Mouse (Mus musculus): ENCODE results near the gene Ep400. TPM values are rescaled to one million over a fixed set of nuclear protein-coding genes. Genes with fewer than 3 reads are reported as not detected.

The Ep400 gene
- polyA plus RNA-seq (2014; fragmentation: Nextera tagmentation; extraction: Ambion mirVana), result 50.3 and 51.6 TPM in 2 replicates

DNA sequence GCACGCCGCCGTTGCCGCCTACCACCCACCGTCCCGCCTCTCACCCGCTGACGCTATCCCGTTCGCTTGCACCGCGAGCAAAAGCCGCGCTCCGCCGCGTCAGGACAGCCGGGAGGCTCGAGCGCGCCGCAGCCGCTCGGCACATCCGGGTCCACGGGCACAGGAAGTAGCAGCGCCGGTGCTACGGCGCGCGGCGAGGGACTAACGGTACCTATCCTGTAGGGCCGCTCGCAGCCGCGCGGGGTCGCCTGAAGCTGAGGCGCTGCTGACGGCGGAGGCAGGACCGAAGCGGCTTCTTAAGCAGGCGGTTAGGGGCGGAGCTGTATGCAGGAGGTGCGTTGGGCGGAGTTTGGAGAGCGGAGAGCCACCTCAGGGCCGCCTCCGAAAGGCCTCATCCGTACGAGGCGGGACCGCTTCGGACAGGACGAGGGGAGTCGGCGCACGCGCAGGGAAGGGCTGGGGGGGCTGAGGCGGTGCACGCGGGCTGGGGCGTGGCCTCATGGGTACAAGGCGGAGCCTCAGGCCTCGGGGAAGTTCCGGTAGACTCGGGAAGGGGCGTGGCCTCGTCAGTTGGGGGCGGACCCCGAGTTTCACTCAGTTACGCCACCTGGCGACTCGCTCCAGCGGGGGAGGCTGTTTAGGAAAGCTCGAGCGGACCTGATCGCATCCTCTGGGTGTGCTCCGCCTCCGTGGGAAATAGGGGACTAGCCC lies at the start of gene Ep400:
Ep400 (minus strand) TSS at position 270 of the 711 bp plus-strand sequence.
- peak; percentile 98 for ATAC-seq (ENCODE audit: insufficient number of reproducible peaks, insufficient read depth, low FRiP score, low read depth)
- H3K9ac ChIP-seq (replicated peaks; ENCODE audit: low read depth, low read length), result peak within 1 kb of the TSS; percentile 84
- peak within 1 kb of the TSS; percentile 65 for H3K4me2 ChIP-seq (replicated peaks; ENCODE audit: low read depth, low read length)
- peak within 1 kb of the TSS; percentile 94 for H3K4me3 ChIP-seq (ENCODE audit: low read depth, low read length)
- H3K36me3 ChIP-seq (ENCODE audit: control insufficient read depth, insufficient read depth, low read length), result peaks cover 27% of the 10 kb centered on the region
- no peaks in the 10 kb centered on the region for H3K27me3 ChIP-seq (ENCODE audit: control insufficient read depth, insufficient read depth, low read length)
- no peaks in the 10 kb centered on the region for H3K9me3 ChIP-seq (ENCODE audit: control insufficient read depth, low read depth, low read length)
- peaks cover 10% of the 10 kb centered on the region for H3K4me1 ChIP-seq (ENCODE audit: control insufficient read depth, insufficient read depth, low read length)
- under 1% methylated on average over 81 of the region's 83 CpGs for WGBS
- peak within 1 kb of the TSS; percentile 97 for H3K27ac ChIP-seq (ENCODE audit: low read length)

DNA sequence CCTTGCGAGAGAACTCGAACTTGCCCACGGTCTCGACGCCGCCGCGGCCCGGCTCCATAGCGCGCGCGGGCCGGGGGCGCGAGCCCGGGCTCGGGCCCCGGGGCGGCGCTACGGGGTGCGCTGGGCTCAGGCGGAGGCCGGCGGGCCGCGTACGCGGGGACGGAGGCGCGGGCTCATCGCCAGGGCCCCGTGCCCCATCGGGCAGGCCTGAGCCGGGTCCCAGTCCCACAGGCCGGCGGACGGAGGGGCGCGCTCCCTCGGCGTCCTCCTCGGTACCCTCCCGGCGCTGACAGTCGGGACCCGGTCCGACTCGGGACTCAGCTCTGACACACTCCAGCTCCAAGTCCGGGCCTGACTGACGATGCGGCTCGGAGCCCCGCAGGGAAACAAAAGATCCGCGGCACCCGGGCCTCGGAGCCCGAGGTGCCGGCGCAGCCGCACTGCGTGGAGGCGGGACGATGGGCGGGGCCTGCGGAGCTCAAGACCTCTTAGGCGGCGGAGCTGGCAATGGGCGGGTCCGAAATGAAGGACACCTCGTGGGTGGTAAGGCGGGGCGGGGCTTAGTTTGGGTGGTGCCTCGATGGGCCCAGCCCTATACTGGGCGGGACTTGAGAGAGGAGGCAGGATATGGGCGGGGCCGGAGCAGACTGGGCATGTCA lies 39.3 kb upstream of the Ep400 start, which contains the start of gene Ulk1:
Ulk1 (minus strand) TSS at position 431 of the 659 bp plus-strand sequence.
- Histone ChIP-seq H3K9ac (replicated peaks; ENCODE audit: low read depth, low read length) (peak within 1 kb of the TSS; percentile 89), H3K4me1 (ENCODE audit: control insufficient read depth, insufficient read depth, low read length) (peaks cover 13% of the 10 kb centered on the region), H3K27ac (ENCODE audit: low read length) (peak within 1 kb of the TSS; percentile 89), H3K27me3 (ENCODE audit: control insufficient read depth, insufficient read depth, low read length) (no peaks in the 10 kb centered on the region), H3K36me3 (ENCODE audit: control insufficient read depth, insufficient read depth, low read length) (peaks cover 10% of the 10 kb centered on the region; the same call in 1 of the 2 replicates), H3K4me3 (ENCODE audit: low read depth, low read length) (peak within 1 kb of the TSS; percentile 79), H3K4me2 (replicated peaks; ENCODE audit: low read depth, low read length) (peak within 1 kb of the TSS; percentile 96), H3K9me3 (ENCODE audit: control insufficient read depth, low read depth, low read length) (no peaks in the 10 kb centered on the region)
- under 1% methylated on average over 69 of the region's 80 CpGs for WGBS
- peak; percentile 96 for ATAC-seq (ENCODE audit: insufficient number of reproducible peaks, insufficient read depth, low FRiP score, low read depth)

DNA sequence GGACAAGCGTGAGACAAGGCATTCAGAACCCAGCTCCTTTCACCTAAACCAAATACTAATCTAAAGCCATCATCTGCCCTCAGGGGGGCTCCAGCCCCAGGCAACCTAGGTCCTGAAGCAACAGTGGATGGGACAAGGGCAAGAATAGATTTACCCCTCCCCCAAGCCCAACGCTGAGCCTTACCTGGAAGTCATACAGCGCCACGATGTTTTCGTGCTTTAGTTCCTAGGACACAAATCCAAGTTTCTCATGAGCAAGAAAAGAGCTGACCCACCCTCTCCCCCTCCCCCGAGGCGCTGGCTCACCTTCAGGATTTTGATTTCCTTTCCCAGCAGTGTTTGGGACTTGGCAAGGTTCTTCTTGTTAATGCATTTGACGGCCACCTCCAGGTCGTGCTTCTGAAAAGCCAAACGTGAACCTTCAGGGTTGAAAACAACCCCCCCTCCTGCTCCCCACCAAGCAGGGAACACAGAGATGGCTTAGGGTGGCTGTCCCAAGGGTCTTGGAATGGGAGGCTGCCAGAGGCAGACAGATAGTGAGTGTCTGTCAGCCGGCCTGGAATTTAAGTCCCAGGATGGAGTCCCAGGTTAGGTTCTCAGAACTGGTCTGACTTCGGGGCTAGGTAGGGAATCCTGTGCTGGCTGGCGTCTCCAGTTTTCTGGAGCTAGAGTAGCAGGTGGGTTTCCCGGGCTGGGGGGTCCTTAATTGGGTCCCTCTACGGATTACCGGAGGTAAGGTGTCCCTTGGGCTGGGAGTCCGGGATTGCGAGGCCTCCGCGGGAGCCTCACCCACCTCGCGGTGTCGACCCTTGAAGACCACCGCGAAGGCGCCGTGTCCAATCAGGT lies 38.5 kb upstream of the Ep400 start:
- H3K9ac ChIP-seq (replicated peaks; ENCODE audit: low read depth, low read length), result peak overlapping the region; percentile 89
- H3K4me2 ChIP-seq (replicated peaks; ENCODE audit: low read depth, low read length), result peak overlapping the region; percentile 96
- peaks cover 10% of the 10 kb centered on the region; the same call in 1 of the 2 replicates for H3K36me3 ChIP-seq (ENCODE audit: control insufficient read depth, insufficient read depth, low read length)
- H3K27ac ChIP-seq (ENCODE audit: low read length), result peak overlapping the region; percentile 89
- H3K4me3 ChIP-seq (ENCODE audit: low read depth, low read length), result peak overlapping the region; percentile 79
- H3K9me3 ChIP-seq (ENCODE audit: control insufficient read depth, low read depth, low read length), result no peaks in the 10 kb centered on the region
- no peak for ATAC-seq (ENCODE audit: insufficient number of reproducible peaks, insufficient read depth, low FRiP score, low read depth)
- H3K27me3 ChIP-seq (ENCODE audit: control insufficient read depth, insufficient read depth, low read length), result no peaks in the 10 kb centered on the region
- 1% methylated on average over 27 of the region's 27 CpGs for WGBS
- peaks cover 13% of the 10 kb centered on the region for H3K4me1 ChIP-seq (ENCODE audit: control insufficient read depth, insufficient read depth, low read length)

DNA sequence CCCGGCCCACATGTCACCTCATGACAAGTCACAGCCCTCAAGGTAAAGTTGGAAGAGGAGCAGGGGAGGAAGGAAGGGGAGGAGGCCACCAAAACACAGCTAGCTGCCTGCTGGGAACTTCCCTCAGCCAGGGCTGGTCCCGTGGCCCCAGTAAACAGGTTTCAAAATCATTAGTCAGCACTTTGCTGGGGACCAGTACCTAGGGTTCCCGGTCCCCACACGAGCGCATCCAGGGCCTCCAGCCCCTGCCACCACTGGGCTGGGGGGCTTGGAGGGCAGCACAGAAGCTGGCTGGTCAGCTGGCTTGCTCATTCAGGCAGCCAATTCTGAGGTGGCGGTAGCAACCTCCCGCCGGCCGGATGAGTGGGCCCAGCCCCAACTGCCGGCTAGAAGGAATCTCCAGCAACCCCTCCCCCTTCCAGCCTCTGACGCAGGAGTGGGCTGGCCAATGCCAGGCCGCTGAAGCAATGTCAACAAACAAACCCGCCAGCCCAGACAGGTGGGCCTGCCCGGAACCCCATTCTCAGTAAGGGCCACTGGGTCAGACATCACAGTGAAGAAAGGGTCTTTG lies 37.6 kb upstream of the Ep400 start:
- Histone ChIP-seq H3K27me3 (ENCODE audit: control insufficient read depth, insufficient read depth, low read length) (no peaks in the 10 kb centered on the region), H3K4me3 (ENCODE audit: low read depth, low read length) (peak overlapping the region; percentile 79), H3K27ac (ENCODE audit: low read length) (peak overlapping the region; percentile 4; the same call in 1 of the 2 replicates), H3K4me2 (replicated peaks; ENCODE audit: low read depth, low read length) (peak overlapping the region; percentile 96), H3K36me3 (ENCODE audit: control insufficient read depth, insufficient read depth, low read length) (peaks cover 10% of the 10 kb centered on the region; the same call in 1 of the 2 replicates), H3K9ac (replicated peaks; ENCODE audit: low read depth, low read length) (peak overlapping the region; percentile 89), H3K9me3 (ENCODE audit: control insufficient read depth, low read depth, low read length) (no peaks in the 10 kb centered on the region), H3K4me1 (ENCODE audit: control insufficient read depth, insufficient read depth, low read length) (peaks cover 13% of the 10 kb centered on the region)
- ATAC-seq (ENCODE audit: insufficient number of reproducible peaks, insufficient read depth, low FRiP score, low read depth), result peak; percentile 63; the same call in 1 of the 2 replicates
- 2% methylated on average over 14 of the region's 14 CpGs for WGBS

DNA sequence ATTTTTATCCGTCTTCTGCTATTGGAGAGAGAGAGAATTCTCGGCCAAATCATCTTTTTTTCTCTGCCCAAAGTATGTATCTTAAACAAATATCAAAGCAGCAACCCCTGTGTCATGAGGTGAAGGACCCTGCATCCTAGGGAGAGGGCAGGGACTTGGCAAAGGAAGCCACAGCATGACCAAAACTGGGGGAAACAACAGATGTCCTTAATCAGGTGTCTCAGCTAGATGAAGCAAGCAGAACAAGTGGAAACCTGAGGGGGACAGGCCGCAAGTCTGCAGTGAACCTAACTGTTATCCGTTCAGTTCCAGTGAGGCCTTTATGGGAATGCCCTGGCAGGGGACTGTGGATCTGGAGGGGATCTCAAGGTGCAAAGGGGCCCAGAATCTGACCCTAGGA lies 36.9 kb upstream of the Ep400 start:
- 67% methylated on average over 4 of the region's 4 CpGs for WGBS
- Histone ChIP-seq H3K4me3 (ENCODE audit: low read depth, low read length) (peak overlapping the region; percentile 79; the same call in 1 of the 2 replicates), H3K4me2 (replicated peaks; ENCODE audit: low read depth, low read length) (peak overlapping the region; percentile 96), H3K4me1 (ENCODE audit: control insufficient read depth, insufficient read depth, low read length) (peaks cover 13% of the 10 kb centered on the region), H3K36me3 (ENCODE audit: control insufficient read depth, insufficient read depth, low read length) (peaks cover 10% of the 10 kb centered on the region; the same call in 1 of the 2 replicates), H3K9me3 (ENCODE audit: control insufficient read depth, low read depth, low read length) (no peaks in the 10 kb centered on the region), H3K27me3 (ENCODE audit: control insufficient read depth, insufficient read depth, low read length) (no peaks in the 10 kb centered on the region), H3K9ac (replicated peaks; ENCODE audit: low read depth, low read length) (no peak overlapping the region), H3K27ac (ENCODE audit: low read length) (peak overlapping the region; percentile 4; the same call in 1 of the 2 replicates)
- ATAC-seq (ENCODE audit: insufficient number of reproducible peaks, insufficient read depth, low FRiP score, low read depth), result no peak

DNA sequence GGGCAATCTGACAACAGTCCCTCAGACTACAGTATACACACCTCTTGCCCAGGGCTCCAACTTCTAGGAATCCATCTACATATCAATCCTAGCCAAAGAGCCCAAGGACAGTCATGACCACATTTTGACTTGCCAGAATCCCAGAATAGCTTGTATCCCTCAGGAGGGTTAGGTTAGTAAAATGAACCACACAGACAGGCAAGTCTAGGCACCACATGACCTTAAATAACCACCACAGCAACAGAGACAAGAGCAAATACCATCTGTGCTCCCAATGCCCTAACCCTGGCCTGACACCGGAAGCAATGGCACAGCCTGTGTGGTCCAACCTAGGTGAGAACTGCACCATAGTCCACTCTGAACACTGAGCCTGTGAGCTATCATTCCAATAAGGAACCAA lies 36.2 kb upstream of the Ep400 start:
- Histone ChIP-seq H3K27me3 (ENCODE audit: control insufficient read depth, insufficient read depth, low read length) (no peaks in the 10 kb centered on the region), H3K9me3 (ENCODE audit: control insufficient read depth, low read depth, low read length) (no peaks in the 10 kb centered on the region), H3K4me3 (ENCODE audit: low read depth, low read length) (no peak overlapping the region), H3K4me2 (replicated peaks; ENCODE audit: low read depth, low read length) (no peak overlapping the region), H3K27ac (ENCODE audit: low read length) (no peak overlapping the region), H3K4me1 (ENCODE audit: control insufficient read depth, insufficient read depth, low read length) (peaks cover 15% of the 10 kb centered on the region), H3K36me3 (ENCODE audit: control insufficient read depth, insufficient read depth, low read length) (peaks cover 15% of the 10 kb centered on the region), H3K9ac (replicated peaks; ENCODE audit: low read depth, low read length) (no peak overlapping the region)
- WGBS, result 89% methylated on average over 1 of the region's 1 CpGs
- ATAC-seq (ENCODE audit: insufficient number of reproducible peaks, insufficient read depth, low FRiP score, low read depth), result no peak

DNA sequence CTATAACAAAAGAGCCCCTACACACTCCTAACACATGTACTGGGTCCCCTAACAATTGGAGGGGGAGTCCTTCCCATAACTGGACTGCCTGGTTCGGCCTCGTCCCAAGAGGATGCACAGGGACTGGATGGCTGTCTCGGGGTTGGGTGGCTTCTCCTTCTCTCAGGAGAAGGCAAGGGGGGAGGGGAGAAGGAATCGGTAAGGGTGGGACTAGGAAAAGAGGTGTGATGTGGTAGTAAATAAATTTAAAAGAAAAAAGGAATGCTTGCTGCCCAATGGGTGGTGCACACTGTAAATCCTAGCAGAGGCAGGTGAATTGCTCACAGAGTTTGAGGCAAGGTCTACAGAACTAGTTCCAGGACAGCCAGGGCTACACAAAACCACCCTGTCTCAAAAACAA lies 35.6 kb upstream of the Ep400 start:
- no peak overlapping the region for H3K4me3 ChIP-seq (ENCODE audit: low read depth, low read length)
- peaks cover 15% of the 10 kb centered on the region for H3K4me1 ChIP-seq (ENCODE audit: control insufficient read depth, insufficient read depth, low read length)
- H3K9ac ChIP-seq (replicated peaks; ENCODE audit: low read depth, low read length), result no peak overlapping the region
- H3K27me3 ChIP-seq (ENCODE audit: control insufficient read depth, insufficient read depth, low read length), result no peaks in the 10 kb centered on the region
- ATAC-seq (ENCODE audit: insufficient number of reproducible peaks, insufficient read depth, low FRiP score, low read depth), result no peak
- H3K36me3 ChIP-seq (ENCODE audit: control insufficient read depth, insufficient read depth, low read length), result peaks cover 19% of the 10 kb centered on the region
- WGBS, result 76% methylated on average over 4 of the region's 4 CpGs
- H3K27ac ChIP-seq (ENCODE audit: low read length), result no peak overlapping the region
- H3K4me2 ChIP-seq (replicated peaks; ENCODE audit: low read depth, low read length), result no peak overlapping the region
- H3K9me3 ChIP-seq (ENCODE audit: control insufficient read depth, low read depth, low read length), result no peaks in the 10 kb centered on the region
